Mouse (Mus musculus): Measurements from ENCODE around the gene Smtn. TPM values are rescaled to one million over a fixed set of nuclear protein-coding genes. Genes with fewer than 3 reads are reported as not detected.

Smtn gene
- polyA plus RNA-seq, 1 experiment from 2014 or later = 17.7 TPM

GRCm38 (mm10) chr11:3513291-3513690 lies 27.1 kb downstream of the Smtn start:
- Histone ChIP-seq H3K27me3 (peaks cover 21% of the 10 kb centered on the region; the same call in 1 of the 2 replicates), H3K36me3 (no peaks in the 10 kb centered on the region), H3K4me2 (replicated peaks) (no peak overlapping the region), H3K9me3 (no peaks in the 10 kb centered on the region), H3K4me1 (peaks cover 29% of the 10 kb centered on the region), H3K27ac (replicated peaks) (no peak overlapping the region), H3K9ac (replicated peaks) (no peak overlapping the region), H3K4me3 (no peak overlapping the region)
- no peak for ATAC-seq (replicated peaks)
- 81% methylated on average over 6 of the region's 6 CpGs for WGBS

- Histone ChIP-seq H3K27me3 (no peaks in the 10 kb centered on the region), H3K36me3 (no peaks in the 10 kb centered on the region), H3K4me3 (no peak overlapping the region), H3K4me1 (peaks cover 10% of the 10 kb centered on the region), H3K27ac (replicated peaks) (no peak overlapping the region), H3K9ac (replicated peaks) (no peak overlapping the region), H3K4me2 (replicated peaks) (no peak overlapping the region), H3K9me3 (no peaks in the 10 kb centered on the region)
- ATAC-seq (replicated peaks) = no peak
- WGBS = 86% methylated on average over 2 of the region's 2 CpGs
Measured at GRCm38 (mm10) chr11:3510321-3510720, 30.1 kb downstream of the Smtn start.

- Histone ChIP-seq H3K27me3 (no peaks in the 10 kb centered on the region), H3K9me3 (no peaks in the 10 kb centered on the region), H3K4me2 (replicated peaks) (no peak overlapping the region), H3K4me1 (peaks cover 5% of the 10 kb centered on the region), H3K9ac (replicated peaks) (no peak overlapping the region), H3K27ac (replicated peaks) (no peak overlapping the region), H3K36me3 (no peaks in the 10 kb centered on the region), H3K4me3 (no peak overlapping the region)
- no peak for ATAC-seq (replicated peaks)
- WGBS = 73% methylated on average over 8 of the region's 8 CpGs
Measured at GRCm38 (mm10) chr11:3509181-3510085, 31.0 kb downstream of the Smtn start.

GRCm38 (mm10) chr11:3508226-3508625 lies 32.2 kb downstream of the Smtn start:
- WGBS = 53% methylated on average over 7 of the region's 7 CpGs
- Histone ChIP-seq H3K36me3 (no peaks in the 10 kb centered on the region), H3K9ac (replicated peaks) (no peak overlapping the region), H3K4me3 (no peak overlapping the region), H3K27ac (replicated peaks) (no peak overlapping the region), H3K4me2 (replicated peaks) (no peak overlapping the region), H3K9me3 (no peaks in the 10 kb centered on the region), H3K4me1 (no peaks in the 10 kb centered on the region), H3K27me3 (no peaks in the 10 kb centered on the region)
- ATAC-seq (replicated peaks) = no peak

- Histone ChIP-seq H3K9ac (replicated peaks) (peak overlapping the region; percentile 38; the same call in 1 of the 2 replicates), H3K4me2 (replicated peaks) (peak overlapping the region; percentile 25), H3K27me3 (no peaks in the 10 kb centered on the region), H3K9me3 (no peaks in the 10 kb centered on the region), H3K36me3 (no peaks in the 10 kb centered on the region), H3K27ac (replicated peaks) (no peak overlapping the region; the same call in 1 of the 2 replicates), H3K4me1 (no peaks in the 10 kb centered on the region), H3K4me3 (peak overlapping the region; percentile 33)
- WGBS = 69% methylated on average over 11 of the region's 11 CpGs
- ATAC-seq (replicated peaks) = 0 out of 2 replicates have a peak, but pooled peaks have one; percentile 4
Measured at GRCm38 (mm10) chr11:3503755-3504693, 36.4 kb downstream of the Smtn start.

- Histone ChIP-seq H3K4me3 (no peak overlapping the region), H3K9me3 (no peaks in the 10 kb centered on the region), H3K4me2 (replicated peaks) (no peak overlapping the region), H3K9ac (replicated peaks) (no peak overlapping the region), H3K27me3 (no peaks in the 10 kb centered on the region), H3K4me1 (no peaks in the 10 kb centered on the region), H3K36me3 (no peaks in the 10 kb centered on the region), H3K27ac (replicated peaks) (no peak overlapping the region)
- ATAC-seq (replicated peaks) = no peak
- WGBS = 82% methylated on average over 18 of the region's 18 CpGs
Measured at GRCm38 (mm10) chr11:3502459-3503072, 37.8 kb downstream of the Smtn start.

- 72% methylated on average over 17 of the region's 17 CpGs for WGBS
- H3K36me3 ChIP-seq = no peaks in the 10 kb centered on the region
Measured at GRCm38 (mm10) chr11:3502057-3502456, 38.4 kb downstream of the Smtn start.

GRCm38 (mm10) chr11:3497296-3497695 lies 43.1 kb downstream of the Smtn start:
- H3K9ac ChIP-seq (replicated peaks) = no peak overlapping the region
- no peaks in the 10 kb centered on the region for H3K27me3 ChIP-seq
- H3K27ac ChIP-seq (replicated peaks) = no peak overlapping the region
- no peaks in the 10 kb centered on the region for H3K4me1 ChIP-seq
- 76% methylated on average over 1 of the region's 1 CpGs for WGBS
- H3K4me3 ChIP-seq = no peak overlapping the region
- ATAC-seq (replicated peaks) = no peak
- H3K36me3 ChIP-seq = no peaks in the 10 kb centered on the region
- H3K4me2 ChIP-seq (replicated peaks) = no peak overlapping the region
- no peaks in the 10 kb centered on the region for H3K9me3 ChIP-seq

More at GRCm38 (mm10) chr11:3502057-3502456, 38.4 kb downstream of the Smtn start:
- no peak overlapping the region for H3K27ac ChIP-seq (replicated peaks)
- no peak overlapping the region for H3K4me2 ChIP-seq (replicated peaks)
- no peaks in the 10 kb centered on the region for H3K9me3 ChIP-seq
- H3K9ac ChIP-seq (replicated peaks) = no peak overlapping the region
- no peak for ATAC-seq (replicated peaks)
- no peak overlapping the region for H3K4me3 ChIP-seq
- H3K27me3 ChIP-seq = no peaks in the 10 kb centered on the region
- H3K4me1 ChIP-seq = no peaks in the 10 kb centered on the region

GRCm38 (mm10) chr11:3496756-3497155 lies 43.7 kb downstream of the Smtn start:
- ATAC-seq (replicated peaks) = no peak
- Histone ChIP-seq H3K4me3 (no peak overlapping the region), H3K36me3 (no peaks in the 10 kb centered on the region), H3K9me3 (no peaks in the 10 kb centered on the region), H3K4me2 (replicated peaks) (no peak overlapping the region), H3K27ac (replicated peaks) (no peak overlapping the region), H3K9ac (replicated peaks) (no peak overlapping the region), H3K4me1 (no peaks in the 10 kb centered on the region), H3K27me3 (no peaks in the 10 kb centered on the region)
- 57% methylated on average over 5 of the region's 5 CpGs for WGBS

GRCm38 (mm10) chr11:3495496-3495895 lies 44.9 kb downstream of the Smtn start:
- no peaks in the 10 kb centered on the region for H3K27me3 ChIP-seq
- H3K9ac ChIP-seq (replicated peaks) = no peak overlapping the region
- H3K27ac ChIP-seq (replicated peaks) = no peak overlapping the region
- no peak overlapping the region for H3K4me2 ChIP-seq (replicated peaks)
- ATAC-seq (replicated peaks) = no peak
- H3K4me1 ChIP-seq = no peaks in the 10 kb centered on the region
- no peaks in the 10 kb centered on the region for H3K9me3 ChIP-seq
- no peak overlapping the region for H3K4me3 ChIP-seq
- H3K36me3 ChIP-seq = no peaks in the 10 kb centered on the region
- WGBS = 92% methylated on average over 14 of the region's 14 CpGs

GRCm38 (mm10) chr11:3494857-3495256 lies 45.6 kb downstream of the Smtn start:
- no peak overlapping the region for H3K9ac ChIP-seq (replicated peaks)
- 84% methylated on average over 17 of the region's 17 CpGs for WGBS
- H3K4me2 ChIP-seq (replicated peaks) = no peak overlapping the region
- ATAC-seq (replicated peaks) = no peak
- no peaks in the 10 kb centered on the region for H3K9me3 ChIP-seq
- H3K4me1 ChIP-seq = no peaks in the 10 kb centered on the region
- H3K27ac ChIP-seq (replicated peaks) = no peak overlapping the region
- H3K4me3 ChIP-seq = no peak overlapping the region
- no peaks in the 10 kb centered on the region for H3K36me3 ChIP-seq
- H3K27me3 ChIP-seq = no peaks in the 10 kb centered on the region
